Mouse (Mus musculus) adrenal gland, postnatal 14 days (tissue): ENCODE results near the gene Cd2. TPM values are rescaled to one million over a fixed set of nuclear protein-coding genes. Genes with fewer than 3 reads are reported as not detected.

Experiments
- DNase-seq: peaks from one replicate; pipeline ENCODE4 v3.0.0; 2021; ENCODE audit warnings: mixed read lengths
- total RNA-seq: library from RNA; stranded (reverse); gene quantifications from 2 replicates; pipeline ENCODE4 v1.2.3, GENCODE M21; 2021

Cd2 gene
- total RNA-seq, 1 experiment from 2014 or later = 1.3 TPM

GRCm38 (mm10) chr3:101274794-101275193, 12.9 kb downstream of the Cd2 start:
- no peak for DNase-seq

DNA sequence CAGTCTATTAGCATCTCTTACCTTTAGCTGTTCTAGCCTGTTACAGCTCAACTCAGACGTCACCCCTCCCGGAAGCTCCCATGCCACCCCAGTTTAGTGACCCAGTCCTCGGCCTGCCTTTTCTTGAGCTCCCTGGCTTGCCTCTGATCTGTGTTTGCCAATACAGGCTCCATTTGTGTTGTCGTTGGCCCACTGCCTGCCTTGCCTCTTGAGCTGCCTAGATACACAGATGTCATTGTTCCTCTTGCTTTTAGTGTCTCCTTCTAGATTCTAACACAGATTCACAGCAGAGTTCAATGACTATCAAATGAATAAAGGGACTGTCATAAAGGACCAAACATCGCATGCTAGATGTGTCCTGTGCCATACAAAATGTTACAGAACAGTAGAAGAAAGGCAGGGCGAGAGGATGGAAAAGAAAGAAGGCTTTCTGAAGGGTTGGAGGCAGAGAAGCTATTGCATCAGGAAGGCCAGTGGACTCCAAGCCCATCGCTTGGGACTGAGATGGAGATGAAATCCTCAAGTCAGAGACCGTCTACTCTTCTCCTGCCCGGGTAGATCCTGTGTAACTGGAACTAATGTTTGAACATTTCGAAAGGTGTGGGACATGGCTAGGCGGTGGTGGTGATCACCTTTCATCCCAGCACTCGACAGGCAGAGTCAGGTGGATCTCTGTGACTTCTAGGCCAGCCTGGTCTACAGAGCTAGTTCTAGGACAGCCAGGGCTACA, 13.5 kb downstream of the Cd2 start:
- DNase-seq = no peak

DNA sequence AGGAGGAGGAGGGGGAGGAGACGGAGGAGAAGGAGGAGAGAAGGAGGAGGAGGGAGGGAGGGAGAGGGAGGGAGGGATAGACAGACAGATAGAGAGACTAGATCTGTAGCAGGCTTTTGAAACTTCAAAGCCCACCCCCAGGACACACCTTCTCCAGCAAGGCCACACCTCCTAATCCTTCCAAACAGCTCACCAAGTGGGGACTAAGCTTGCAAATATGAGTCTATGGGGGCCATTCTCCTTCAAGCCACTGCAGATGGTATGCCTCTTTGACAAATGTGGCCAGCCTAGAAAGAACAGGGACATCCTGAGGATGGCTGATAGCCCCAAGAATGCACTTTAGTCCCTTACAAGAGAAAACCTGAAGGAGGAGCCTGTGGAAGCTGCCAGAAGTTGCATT, 15.6 kb downstream of the Cd2 start:
- DNase-seq = no peak

DNA sequence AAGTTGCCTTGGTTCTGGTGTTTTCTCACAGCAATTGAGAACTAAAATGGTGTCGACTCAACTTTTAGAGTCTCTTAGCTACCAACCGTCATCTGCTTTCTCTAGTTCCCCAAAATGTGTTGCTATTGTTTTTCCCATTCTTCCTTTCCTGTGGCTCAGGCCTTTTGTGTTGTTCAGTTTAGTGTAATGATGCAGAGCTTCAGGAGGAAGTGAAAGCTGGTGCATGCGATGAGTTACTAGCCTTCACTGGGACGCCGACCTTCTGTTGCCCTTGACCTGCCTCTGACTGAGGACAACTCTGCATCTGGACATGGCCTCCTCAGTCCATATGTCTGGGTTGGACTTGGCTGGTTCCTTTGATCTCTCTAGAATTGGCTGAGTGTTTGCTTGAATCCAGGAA, 16.9 kb downstream of the Cd2 start:
- no peak for DNase-seq

DNA sequence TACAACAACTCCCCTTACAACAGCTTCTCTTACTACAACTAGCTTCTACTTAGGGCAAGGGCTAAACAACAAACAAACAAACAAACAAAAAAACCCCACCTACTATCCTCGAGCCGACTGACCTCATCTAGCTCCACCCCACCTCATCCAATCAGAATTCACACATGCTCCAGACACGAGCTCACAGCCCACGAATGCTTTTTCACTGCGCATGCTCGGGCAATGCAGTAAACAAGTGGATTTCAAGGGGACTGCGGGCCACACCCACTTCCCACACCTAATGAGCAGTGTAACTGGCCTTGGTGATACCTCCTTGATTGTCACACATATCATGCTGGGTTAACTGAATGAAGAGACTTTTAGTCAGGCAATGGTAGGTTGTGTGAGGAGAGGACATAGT, 19.4 kb downstream of the Cd2 start:
- no peak for DNase-seq

DNA sequence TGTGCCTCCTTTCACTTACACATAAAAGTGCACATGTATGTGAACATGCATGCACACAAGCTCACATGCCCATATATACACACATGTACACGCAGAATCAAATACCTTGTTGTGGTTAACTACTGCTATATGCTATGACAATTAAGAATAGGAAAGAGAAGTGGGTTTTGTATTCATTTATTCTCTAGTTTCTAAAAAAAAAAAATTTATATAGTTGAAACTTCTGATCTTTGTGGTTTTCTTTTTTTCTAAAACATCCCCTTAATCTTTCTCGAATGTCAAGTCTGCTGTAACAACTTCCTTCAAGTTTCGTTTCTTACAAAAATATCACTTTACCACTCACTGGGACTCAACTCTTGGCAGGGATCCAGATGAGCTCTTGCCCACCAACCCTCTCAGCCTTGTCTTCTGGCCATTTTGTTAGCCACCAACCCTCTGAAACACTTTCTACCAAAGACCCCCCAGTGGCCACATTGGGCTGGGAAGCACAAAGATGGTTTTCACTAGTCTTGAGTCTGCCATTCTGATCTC, 22.1 kb downstream of the Cd2 start:
- DNase-seq = no peak

GRCm38 (mm10) chr3:101258976-101259375, 28.8 kb downstream of the Cd2 start:
- no peak for DNase-seq

GRCm38 (mm10) chr3:101256090-101256489, 31.6 kb downstream of the Cd2 start:
- DNase-seq = no peak

DNA sequence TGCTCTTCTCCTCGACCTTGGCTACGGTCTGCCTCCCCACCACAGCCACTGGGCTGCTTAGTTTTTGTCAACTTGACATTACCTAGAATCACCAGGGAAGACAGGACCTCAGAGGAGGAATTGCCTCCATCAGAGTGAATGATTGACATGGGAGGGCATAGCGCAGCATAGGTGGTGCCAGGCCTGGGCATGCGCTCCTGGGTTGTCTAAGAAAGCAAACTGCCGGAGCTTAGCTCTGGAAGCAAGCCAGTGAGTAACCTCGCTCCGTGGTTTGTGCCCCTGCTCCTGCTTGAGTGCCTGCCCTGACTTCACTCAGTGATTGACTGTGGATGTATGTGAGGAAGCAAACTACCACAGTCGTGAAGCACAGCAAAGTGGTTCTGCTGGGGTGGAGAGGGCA, 35.6 kb downstream of the Cd2 start:
- no peak for DNase-seq

GRCm38 (mm10) chr3:101249846-101250245, 37.9 kb downstream of the Cd2 start:
- DNase-seq = no peak

DNA sequence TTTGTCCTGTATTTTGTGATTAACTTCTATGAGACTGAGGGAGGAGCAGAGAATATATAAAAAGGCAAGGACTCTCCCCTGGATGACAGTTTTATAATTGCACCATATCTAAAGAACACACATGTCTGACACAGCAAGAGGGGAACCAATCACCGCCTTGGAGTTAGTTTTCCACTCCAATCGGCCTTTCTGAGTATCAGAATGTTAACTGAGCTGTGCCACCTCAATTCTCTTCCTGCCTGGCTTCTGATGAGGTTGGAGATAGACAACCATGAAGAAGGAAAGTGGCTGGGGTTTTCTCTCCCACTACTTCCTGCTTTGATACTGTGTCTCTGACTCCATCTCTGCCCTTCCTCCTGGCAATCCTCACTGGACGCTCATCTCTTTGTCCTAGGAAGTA, 42.5 kb downstream of the Cd2 start:
- no peak for DNase-seq

DNA sequence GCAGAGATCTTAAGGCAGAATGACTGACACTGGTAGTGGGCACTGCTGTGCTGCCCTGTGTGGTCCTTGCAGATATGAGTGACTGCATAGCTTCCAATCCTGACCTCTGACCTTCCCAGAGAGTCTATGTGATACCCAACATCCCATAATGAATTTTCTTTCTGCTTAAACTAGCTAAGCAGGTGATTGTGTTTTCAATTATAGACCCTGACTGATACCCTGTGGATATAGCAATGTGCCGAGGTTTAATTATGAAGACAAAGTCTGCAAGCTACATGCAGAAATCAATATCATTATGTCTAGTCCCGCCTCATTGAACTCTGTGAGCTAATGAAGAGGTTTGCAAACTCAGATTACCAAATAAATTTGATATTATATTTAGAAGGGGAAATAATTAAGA, 44.7 kb downstream of the Cd2 start:
- no peak for DNase-seq

DNA sequence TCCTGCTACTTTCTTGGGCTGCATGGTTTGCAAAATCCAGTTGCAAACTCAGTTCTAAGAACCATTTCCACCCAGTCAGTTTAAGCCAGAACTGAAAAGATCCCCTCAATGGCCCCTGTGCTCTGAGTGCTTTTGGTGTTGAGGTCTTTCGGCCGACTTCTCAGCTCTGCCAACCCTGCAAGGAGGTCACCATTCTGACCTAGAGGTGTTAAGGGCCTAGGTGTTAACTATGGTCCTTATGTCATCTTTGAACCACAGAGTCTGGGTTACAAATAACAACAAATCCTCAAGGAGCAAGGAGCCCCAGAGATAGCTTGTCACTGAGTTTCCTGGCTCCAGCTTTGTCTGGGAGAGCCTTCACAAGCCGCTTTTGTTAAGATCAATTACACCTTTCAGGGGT, 45.9 kb downstream of the Cd2 start:
- DNase-seq = no peak

GRCm38 (mm10) chr3:101240859-101241258, 46.9 kb downstream of the Cd2 start:
- no peak for DNase-seq

GRCm38 (mm10) chr3:101239236-101239635, 48.5 kb downstream of the Cd2 start:
- no peak for DNase-seq

GRCm38 (mm10) chr3:101238695-101239094, 49.0 kb downstream of the Cd2 start:
- DNase-seq = no peak

DNA sequence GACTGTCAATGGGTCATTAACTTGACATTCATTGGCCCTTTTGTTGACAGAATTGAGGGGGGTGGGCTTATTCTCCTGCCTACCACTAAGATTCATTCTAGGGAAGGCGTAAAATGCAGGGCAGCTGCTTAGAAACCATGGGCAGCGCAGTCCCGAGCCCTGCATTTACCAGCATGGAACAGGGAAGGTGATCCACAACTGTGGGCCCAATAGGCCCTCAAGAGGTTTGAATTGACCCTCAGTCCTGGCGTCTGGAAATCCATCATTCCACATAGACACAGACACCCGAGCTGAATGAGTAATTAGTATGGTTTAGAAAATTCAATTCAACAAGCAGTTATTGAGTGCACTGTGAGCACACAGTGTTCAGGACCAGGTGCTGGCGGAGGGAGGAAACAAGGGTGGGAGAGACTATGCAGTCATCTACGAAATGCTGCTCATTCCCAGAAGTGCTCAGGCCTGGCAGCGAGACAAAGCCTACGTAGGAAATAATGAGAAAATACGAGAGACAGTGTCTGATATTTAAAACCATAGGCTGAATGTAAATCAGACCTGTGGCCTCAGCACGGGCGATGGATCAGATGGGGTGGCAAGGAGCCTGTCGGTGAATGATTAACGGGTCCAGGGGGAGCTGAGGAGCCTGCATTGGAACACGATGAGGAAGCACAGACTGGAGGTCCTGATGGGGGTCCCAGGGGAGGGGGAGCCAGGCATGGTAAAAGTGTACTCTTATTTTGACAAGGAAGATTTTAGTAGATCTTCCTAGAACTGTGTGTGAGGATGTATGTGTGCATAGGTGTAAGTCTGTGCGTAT, 50.5 kb downstream of the Cd2 start:
- DNase-seq = no peak

DNA sequence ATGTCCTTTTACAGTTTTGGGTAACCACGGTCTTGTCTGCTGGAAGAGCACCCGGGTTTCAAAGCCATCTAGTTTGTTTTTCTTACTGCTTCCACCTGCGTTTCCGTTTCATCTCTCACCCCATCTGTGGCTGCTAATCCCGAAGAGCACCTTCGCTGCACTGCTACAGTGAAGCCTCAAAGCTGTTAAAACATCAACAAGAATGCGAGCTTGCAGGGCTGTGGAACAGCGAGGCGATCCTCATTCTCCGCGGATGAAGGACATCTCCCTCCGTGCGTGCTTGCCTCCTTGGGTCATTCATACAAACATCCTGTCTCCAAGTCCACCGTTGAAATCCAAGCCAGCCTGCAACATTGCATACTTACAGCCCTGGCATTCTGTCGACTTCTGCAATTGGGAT, 51.5 kb downstream of the Cd2 start:
- no peak for DNase-seq

- no peak for DNase-seq
These were observed 52.4 kb downstream of the Cd2 start for GRCm38 (mm10) chr3:101235321-101235720.

DNA sequence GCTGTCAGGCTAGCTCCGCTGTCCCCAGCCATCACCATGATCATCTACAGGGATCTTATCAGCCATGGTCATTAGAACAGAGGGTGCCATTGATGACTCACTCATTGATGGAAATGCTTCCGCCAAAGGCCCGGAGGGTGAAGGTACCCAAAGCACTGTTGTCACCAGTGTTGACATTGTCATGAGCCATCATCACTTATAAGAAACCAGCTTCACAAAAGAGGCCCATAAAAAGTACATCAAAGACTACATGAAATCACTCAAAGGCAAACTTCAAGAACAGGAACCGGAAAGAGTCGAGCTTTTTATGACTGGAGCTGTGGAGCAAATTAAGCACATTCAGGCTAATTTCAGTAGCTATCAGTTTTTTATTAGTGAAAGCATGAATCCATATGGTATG, 54.3 kb downstream of the Cd2 start:
- no peak for DNase-seq

GRCm38 (mm10) chr3:101232570-101232969, 55.2 kb downstream of the Cd2 start:
- no peak for DNase-seq

DNA sequence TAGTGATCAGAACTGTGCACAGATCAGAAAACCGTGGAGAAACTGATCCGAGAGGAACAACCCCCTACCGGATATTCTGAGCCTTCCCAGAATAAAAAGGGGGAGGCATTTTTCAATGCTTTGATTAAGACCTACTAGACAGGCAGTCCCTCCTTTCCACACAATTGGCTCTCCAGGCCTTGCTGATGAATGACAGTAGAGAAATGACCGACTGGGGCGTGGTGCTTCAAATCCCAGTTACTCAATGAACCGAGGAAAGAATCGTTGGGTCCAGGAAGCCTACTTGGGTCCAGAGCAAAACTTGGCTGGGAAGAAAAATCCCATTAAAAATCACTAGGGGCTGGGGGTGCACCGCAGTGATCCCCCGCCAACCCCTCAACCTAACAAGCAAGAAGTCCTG, 57.5 kb downstream of the Cd2 start:
- no peak for DNase-seq

GRCm38 (mm10) chr3:101229551-101229930, 58.2 kb downstream of the Cd2 start:
- DNase-seq = no peak
